Mouse (Mus musculus): ENCODE measurements around the gene Cd5. TPM values are rescaled to one million over a fixed set of nuclear protein-coding genes. Genes with fewer than 3 reads are reported as not detected.

The Cd5 gene
- total RNA-seq, 4 experiments from 2014 or later: 0.12 to 0.27 TPM; not detected in 2

DNA sequence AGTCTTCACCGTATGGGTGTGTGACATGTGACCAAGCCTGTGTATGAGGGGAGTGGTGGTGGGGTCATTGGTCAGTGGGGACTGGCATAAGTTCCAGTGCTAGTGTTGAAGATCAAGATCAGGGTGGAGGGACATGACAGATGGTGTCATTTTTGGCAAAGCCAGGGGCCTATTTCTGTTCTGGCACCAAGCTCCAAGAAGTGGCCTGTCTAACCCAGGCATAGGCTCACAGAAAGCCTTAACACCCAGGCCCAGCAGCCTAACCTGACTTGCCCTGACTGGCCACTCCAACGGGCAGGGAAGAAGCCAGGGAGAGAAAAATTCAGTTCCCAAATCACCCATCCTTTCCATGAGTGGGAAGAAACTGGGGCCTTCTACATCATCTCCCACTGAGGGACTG is 18.7 kb upstream of the Cd5 start:
- DNase-seq: no peak

DNA sequence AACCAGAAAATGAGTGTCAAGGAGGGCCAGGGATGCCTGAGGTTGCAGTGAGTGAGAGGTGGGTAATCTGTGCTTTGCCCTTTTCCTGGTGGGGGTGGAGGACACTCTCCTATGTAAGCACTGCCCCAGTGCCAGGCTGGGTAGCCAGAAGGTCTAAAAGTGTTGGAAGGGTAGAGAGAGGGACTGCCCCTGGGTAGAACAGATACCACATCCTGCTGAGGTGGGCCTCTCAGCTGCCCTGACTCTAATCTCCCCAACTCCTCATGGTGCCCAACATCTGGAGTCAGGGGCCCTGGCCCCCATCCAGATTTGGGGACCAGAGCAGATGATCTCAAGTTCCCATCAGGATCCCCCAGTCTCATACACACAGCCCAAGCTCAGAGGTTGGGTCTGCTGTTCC is 18.3 kb upstream of the Cd5 start:
- no peak for DNase-seq

DNA sequence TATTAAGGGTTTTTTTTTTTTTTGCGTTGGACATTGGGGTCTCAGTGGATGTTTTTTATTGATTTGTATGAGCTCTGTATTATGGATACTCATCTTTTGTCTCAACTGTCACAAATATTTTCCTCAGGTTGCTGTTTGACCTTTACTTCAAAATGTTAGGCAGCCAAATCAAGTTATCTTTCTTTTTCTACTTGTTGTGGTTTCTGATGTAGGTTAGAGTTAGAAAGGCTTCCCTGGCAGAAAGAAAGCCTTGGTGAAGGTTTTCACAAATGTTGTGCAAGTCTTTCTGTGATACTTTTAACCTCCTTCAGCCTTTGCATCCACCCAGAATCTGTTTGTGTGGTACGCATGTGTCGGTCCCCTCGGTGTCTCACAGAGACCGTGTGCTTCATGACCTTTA is 13.8 kb upstream of the Cd5 start:
- DNase-seq: no peak

DNA sequence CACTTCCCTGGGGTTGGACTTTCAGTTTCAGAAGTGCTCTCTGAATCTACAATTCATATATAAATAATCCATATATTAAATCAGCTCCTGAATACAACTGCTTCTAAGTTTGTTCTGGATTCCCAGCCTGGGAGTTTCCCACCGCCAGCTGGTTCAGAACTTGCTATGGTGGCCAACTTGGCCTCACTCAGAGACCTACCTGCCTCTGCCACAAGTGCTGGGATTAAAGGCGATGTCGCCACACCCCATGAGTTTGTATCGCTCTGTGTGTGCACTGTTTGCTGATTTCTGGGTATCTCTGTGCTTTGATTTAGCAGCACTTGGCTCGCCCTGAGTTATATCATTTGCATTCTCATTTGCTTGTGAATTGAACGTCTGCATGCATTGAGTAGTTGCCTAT is 13.3 kb upstream of the Cd5 start:
- DNase-seq: no peak

DNA sequence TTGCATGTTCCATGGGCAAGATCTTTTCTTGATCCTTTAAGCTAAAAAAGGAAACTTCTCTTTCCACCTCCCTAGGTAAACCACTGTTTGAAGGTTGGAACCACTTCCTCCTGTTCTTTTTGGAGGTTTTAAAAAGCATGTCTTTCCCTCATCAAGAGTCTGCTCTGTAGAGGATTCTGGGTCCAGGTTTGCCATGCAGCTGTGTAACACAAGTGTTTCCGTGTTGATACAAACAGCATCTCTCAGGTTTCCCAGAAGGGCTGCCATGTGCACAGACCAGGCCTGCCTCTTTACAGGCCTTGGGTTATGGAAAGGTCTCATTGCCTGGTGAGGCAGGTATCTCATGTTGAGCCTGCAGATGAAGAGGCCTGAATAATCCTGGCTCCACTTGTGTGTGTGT is 12.8 kb upstream of the Cd5 start:
- DNase-seq: no peak

DNA sequence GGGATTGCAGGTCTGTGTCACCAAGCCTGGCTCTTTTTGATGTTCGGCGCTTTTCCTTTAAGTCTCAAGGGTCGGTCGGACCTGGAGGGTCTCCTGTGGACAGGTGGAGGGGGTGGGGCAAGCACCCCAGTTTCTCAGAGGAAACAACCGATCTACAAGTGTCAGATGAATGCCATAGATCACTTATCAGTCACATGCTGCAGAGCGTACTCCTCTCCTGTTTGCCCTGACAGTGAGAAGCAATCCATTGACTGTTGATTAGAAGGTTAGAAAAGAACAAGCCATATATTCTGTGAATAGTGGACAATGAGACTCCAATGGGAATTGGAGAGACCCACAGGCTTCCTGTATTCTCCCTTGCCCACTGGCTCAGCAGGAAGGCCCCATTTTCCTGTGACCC is 11.4 kb upstream of the Cd5 start:
- DNase-seq: no peak

DNA sequence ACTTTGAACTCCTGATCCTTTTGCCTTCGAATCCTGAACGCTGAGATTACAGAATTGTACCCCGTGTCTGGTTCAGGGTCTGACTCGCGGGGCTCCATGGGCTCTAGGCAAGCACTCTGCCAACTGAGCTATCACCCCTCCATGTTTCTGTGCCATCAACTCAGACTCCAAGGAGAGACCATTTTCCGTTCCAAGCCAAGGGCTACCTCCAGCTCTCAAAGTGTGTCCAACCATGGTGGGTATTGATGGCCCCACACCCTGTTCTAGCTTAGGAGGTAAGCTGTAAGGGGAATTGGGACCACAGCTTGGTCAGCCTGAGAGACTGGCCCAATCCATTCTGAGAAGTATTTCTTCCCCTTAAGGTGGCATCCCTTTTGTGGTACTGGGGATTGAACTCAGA is 10.5 kb upstream of the Cd5 start:
- DNase-seq: no peak

DNA sequence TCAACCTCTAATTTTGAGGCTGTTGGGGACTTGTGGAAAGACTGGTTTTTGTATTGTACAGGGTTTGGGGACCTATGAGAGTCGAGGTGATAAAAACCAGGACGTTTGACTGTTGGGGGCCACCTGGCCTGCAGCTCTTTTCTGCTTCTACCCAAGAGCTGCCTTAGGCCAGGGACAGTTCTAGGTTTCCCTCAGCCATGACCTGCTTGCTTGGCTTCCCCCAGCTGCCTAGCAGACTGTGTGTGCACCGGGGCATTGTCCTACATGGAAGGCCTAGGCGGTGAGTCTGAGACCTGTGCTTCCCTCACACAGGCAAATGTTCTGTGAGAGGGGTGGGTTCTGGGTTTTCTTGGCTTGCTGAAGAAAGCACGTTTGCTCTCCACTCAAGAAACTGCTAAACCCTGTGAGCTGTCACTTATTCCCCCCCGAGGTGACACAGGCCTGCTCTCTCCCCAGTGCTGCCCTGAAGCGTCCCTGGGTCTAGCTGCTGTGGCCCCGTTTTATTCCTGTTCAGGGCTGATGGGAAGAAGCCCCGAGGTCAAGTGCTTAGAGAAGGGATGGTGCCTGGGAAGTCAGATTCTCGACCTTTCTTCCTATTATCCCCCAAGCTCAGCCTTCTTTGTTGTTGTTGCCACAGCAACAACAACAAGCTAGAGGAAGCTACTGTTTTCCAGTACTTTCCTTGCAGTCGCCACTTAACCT is 9.8 kb upstream of the Cd5 start:
- no peak for DNase-seq

DNA sequence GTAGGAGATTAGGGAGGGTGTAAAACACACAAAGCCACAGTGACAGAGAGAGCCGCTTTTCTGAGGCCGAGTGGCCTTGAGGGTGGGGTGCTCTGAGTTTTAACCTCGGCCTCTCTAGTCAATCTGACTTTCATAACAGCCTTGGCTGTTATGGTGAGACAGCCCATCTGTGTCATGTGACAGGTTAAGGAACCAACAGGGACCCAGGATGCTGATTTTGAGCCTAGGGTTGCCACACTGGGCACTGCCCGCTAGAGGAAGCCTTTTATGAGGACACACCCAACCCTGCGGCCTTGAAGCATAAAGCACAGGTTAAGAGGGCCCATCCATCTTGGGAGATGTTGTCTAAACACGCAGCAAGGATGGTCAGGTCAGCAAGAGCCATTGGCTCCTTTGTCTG is 8.9 kb upstream of the Cd5 start:
- DNase-seq: peak; percentile 17

DNA sequence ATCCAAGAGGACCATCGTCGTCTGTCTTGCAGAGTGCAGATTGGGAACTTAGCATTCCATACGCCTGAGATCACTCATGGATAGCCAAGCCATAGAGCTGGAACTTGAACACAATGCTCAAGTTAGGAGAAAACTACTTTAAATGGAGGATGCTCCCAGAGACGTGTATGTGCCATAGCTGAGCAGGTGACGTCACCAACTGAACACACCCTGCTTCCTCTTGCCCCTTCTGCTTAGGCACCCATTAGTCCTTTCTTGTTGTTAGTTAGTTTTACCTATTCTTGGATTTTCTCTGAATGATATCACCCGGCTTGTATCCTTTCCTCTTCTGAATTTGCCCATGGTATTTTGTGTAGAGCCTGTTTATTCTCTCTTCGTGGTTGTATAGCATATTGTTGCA is 8.4 kb upstream of the Cd5 start:
- DNase-seq: no peak

DNA sequence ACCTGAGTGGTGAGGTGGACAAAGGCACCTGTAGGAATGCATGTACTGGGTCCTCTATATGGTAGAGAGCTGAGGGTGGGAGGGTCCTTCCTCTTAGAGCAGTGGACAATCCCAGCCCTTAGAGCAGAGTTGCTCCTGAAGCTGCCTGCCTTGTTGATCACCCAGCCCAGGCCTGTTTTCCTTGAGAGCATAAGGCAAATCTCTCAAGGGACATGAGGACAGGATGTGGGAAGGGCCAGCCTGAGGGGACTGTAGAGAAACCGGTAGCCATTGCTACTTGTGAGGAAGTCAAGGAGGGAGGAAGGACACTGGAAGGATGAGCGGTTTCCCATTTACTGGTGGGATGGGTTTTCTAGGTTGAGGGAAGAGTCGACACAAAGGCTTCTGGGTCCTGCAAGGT is 3.8 kb upstream of the Cd5 start:
- no peak for DNase-seq

DNA sequence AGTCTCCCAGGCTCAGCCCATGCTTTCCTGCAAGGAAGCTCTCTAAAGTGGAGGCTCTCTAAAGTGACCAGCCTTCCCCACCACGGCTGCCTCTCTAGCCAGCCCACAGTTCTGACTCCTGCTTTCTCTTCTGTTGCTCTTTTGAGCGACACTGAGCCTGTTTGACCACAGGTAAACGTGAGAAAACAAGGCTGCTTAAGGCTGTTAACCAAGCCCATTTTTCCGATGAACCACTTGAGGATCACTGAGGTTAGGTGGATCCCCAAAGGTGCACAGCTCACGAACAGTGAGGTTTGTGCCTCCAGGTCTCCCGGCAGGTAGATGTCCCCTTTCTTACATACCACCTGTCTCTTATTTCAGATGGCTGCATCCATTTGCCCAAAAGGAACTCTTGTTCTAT is 3.3 kb upstream of the Cd5 start:
- no peak for DNase-seq

DNA sequence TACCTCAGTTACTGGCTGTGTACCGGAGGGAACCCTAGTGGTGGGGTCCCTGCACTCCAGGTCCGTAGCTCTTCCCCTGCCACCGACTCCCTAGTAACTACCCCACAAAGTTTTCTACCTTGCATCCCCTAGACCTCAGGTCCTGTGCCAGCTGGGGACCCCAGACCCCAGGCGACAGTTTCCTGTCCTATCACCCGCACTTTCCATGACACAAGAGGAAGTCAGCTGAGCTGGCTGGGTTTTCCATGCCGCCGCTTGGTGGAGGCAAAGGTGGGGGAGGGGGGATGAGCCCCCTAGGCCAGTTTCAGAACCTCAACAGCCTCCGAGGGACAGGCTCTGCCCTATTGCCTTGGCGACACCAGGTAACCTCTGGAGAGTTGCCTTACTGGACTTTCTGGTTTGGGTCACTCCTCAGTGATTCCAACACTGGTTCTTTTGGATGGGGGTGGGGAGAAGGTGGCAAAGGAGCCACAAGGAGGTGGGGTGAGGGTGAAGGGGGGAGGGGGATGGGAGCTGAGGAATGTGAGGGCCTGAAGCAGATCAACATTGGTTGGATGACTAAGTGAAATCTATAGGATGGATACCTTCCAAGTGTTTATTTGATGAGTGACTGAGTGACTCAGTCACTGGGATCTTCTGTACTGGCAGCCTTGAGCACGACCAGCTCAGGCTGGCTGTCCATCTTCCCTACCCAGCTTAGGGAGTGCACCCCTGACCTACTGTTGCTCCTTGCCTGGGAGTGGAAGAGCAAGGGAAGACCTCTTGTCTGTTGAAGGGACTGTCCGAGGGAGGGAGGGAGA is 2.0 kb upstream of the Cd5 start:
- no peak for DNase-seq

DNA sequence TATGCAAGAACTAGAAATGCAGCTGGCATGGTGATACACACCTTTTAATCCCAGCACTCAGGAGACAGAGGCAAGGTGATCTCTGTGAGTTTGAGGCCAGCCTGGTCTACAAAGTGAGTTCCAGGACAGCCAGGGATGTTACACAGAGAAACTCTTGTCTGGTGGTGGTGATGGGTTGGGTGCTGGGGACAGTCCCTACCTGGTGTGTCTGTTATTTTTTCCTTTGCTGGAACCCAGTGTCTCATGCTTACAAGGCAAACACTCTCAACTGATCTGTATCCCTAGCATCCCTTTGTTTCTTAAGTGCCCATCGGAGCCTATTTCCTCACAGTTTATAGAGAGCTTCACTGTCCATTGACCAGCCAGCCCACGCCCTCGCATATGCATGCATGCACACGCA is 1.1 kb upstream of the Cd5 start:
- no peak for DNase-seq

DNA sequence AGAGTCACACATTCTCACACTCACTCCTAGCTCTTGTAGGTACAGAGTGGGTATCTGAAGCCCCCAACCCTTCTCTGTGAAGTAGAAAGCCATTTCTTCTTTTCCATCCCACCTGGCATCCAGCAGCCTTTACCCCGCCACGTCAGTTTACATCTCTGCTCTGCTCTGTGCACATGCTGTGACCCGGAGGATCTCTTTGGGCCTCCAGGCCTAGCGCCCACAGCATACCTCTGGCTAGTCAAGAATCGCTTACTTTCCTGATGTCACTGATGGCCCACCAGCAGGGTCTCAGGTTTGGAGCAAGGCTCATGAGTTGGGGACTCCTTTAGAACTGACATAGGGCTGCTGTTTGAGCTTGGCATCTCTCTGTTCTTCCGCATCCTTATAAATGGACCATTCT is 764 bp downstream of the Cd5 start:
- no peak for DNase-seq

DNA sequence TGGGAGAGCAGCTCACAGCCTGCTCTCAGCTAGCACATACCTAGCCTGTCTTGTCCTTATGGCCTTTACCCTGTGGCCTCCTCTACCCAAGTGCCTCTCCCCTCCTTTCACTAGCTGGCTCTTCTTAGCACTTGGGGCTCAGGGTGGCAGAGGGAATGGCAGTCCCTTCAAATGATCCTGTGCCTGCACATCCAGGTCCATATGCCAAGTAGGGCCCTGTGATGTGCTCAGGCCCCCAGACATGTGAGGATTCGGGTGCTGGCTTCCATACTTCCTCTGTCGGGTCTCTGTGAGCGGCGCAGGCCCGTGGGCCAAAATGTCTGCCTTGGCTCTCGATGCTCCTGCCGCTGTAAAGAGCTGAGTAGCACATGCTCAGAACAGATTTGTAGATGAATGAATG is 2.9 kb downstream of the Cd5 start:
- no peak for DNase-seq

DNA sequence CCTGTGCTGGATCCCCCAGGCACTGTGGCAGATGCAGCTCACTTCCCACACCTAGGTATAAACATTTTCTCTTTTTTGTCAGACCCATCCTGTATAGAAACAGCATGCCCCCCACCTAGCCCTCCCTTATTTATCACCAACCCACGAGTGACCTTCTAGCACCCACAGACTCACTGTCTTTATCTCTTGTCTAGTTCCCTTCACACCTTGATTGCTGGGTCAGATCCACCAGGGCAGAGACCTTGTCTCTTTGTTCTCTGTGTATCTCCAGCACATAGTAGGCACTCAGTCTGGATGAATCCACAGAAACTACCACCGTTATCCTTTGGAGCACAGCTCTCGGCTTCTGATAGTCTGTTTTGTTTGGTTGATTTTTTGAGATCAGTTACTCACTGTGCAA is 3.7 kb downstream of the Cd5 start:
- DNase-seq: no peak

DNA sequence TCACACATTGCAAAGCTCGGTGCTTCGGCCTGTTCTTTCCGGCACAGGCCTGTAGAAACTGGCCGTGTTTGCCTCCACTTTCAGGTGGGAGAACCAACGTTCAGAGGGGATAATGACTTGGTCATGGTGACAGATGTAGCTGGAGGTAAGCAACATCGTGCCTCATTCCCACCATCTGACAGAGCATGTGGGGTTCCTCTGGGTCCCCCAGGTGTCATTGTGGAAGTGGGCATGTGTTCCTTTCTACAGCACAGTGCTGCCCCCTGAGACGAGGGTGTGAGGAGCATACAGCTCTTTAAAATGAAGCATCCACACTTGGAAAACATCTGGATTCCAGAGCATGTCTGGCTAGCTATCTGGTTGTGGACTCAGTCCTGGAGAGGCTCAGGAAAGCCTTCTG is 4.2 kb downstream of the Cd5 start:
- no peak for DNase-seq

DNA sequence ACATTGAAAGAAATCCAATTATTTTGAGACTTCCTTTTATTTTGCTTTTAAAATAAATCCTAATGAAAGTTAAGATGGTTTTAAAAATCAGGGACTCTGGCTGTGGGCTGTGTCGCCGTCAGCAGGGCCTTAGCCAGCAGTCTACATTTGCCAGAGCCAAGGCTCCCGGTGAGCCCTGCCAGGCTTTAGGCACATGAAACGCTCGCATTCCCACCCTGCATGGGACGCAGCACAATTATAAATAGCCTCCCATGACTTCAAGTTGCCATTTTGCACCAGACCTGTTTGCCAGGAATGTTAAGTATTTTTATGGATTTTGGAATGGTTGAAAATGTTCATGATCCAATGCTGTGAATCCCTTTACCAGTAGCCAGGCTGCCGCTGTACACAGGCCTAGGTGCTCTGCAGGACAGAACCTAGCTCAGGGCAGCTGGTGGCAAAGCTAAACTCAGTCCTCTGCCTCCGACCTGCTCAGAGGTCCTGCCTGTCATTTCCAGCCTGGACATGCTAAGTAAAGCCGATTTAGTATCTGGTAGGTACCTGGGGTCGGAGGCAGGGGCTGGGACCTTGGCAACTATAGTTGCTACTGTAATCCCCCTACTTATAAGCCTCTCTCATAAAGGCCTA is 5.2 kb downstream of the Cd5 start:
- DNase-seq: no peak

DNA sequence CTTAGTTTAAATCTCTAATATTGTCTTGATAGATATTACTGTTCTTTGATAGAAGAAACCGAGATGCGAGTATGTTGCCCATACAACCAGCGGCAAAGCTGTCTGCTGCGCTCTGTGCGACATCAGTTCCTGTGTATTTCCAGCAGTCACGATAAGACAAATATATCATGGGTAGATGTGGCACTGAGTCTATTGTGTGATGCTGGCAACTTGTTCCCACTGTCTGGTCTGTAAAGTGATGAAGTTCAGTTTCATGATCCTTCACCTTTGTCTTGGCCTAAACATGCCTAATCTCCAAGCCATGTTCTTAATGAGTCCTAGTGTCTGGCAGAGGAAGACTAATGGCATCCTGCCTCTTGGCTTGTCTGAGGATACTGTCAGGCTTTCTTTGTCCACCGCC is 6.1 kb downstream of the Cd5 start:
- no peak for DNase-seq

DNA sequence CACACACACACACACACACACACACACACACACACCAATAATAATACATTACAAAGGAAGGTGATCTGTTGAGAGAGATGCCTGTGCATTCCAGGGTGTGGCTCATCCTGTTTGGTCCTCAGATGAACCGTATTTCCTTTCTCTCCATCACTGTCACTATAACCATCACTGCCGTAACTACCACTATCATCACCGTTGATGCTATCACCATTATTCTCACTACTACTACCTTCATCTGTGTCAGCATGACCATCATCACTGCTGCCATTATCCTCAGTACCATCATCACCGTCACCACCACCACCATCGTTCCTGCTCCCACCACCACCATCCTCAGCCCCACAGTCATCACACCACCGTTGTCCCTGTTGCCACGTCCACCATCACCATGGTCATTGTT is 6.8 kb downstream of the Cd5 start:
- DNase-seq: no peak

DNA sequence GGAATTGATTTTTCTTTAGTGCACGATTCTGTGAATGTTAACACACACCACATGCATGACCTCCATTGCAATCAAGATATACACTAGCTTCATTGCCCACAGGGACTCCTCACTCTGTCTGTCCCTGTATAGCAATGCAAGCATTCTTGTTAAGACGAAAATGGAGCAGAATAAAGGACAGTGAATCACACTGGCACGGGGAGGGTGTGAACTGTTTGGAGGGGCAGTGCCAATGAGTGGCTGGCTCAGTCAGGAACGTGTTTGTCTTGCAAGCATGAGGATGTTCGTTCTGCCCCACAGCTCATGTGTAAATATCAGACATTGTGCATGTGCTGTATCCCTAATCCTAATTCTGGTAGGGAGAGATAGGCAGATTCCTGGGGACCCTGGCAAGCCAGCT is 8.3 kb downstream of the Cd5 start:
- no peak for DNase-seq

DNA sequence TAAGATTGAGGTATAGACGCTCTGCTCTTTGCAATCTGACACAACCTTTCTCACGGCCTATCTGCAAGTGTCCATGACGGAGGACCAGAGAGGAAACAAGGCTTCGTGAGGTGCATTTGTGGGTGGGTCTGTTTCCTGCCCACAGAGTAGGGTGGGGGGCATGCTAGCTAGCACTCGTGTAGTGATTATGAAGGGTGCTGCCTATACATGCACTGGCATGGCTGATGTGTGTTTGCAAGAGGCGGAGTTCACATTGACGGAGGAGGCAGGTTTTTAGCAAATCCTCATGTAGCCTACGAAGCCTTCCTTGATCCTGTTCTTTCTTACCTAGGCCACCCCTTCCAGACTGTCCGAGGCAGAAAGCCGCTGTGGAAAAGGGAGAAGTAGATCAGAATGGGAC is 8.9 kb downstream of the Cd5 start:
- DNase-seq: no peak
